Mouse (Mus musculus) liver, embryonic 13.5 days (tissue): Measurements from ENCODE around the gene Zdhhc19. TPM values are rescaled to one million over a fixed set of nuclear protein-coding genes. Genes with fewer than 3 reads are reported as not detected.
"Not testable (repeated sequence)": the region's sequence is repeated elsewhere in the genome, so short reads cannot be mapped to it uniquely, and the experiment has no call there.

Experiments
- ATAC-seq: fragments of 200-750 bp; cut with Nextera tagmentation; 2 replicates; pipeline ENCODE4 v1.8.0; 2017; ENCODE audit warnings: low read depth, mild to moderate bottlenecking, moderate number of reproducible peaks, moderate library complexity
- DNase-seq: peaks from one replicate; pipeline ENCODE4 v3.0.0; 2022
- H3K27ac ChIP-seq: fragments of 300-500 bp; sonication (generic); 2 replicates; pipeline ENCODE4 v1.5.1; 2015; ENCODE audit warnings: moderate library complexity, mild to moderate bottlenecking, inconsistent platforms
- H3K27me3 ChIP-seq: fragments of 300-500 bp; sonication (generic); 2 replicates; pipeline ENCODE4 v1.6.1; 2015; ENCODE audit warnings: mild to moderate bottlenecking, inconsistent platforms
- H3K36me3 ChIP-seq: fragments of 300-500 bp; sonication (generic); 2 replicates; pipeline ENCODE4 v1.6.1; 2015; ENCODE audit warnings: mild to moderate bottlenecking, inconsistent platforms
- H3K4me1 ChIP-seq: fragments of 300-500 bp; sonication (generic); replicated peaks from 2 replicates; pipeline ENCODE4 v1.6.1; 2015; ENCODE audit warnings: inconsistent platforms
- H3K4me2 ChIP-seq: fragments of 300-500 bp; sonication (generic); 2 replicates; pipeline ENCODE4 v1.6.1; 2015; ENCODE audit warnings: inconsistent platforms, mild to moderate bottlenecking, moderate library complexity
- H3K4me3 ChIP-seq: fragments of 300-500 bp; sonication (generic); replicated peaks from 2 replicates; pipeline ENCODE4 v1.5.1; 2015; ENCODE audit warnings: mild to moderate bottlenecking, inconsistent platforms
- H3K9ac ChIP-seq: fragments of 300-500 bp; sonication (generic); 2 replicates; pipeline ENCODE4 v1.6.1; 2015; ENCODE audit warnings: mild to moderate bottlenecking, inconsistent platforms
- H3K9me3 ChIP-seq: fragments of 300-500 bp; sonication (generic); replicated peaks from 2 replicates; pipeline ENCODE4 v1.6.1; 2016; ENCODE audit warnings: inconsistent platforms
- WGBS: fragments of 180-500 bp; shearing (Covaris S2); methylation state at CpG from one replicate; pipeline ENCODE4 v1.1.7; 2015; ENCODE audit not compliant: insufficient replicate concordance; 5-methylcytosine and 5-hydroxymethylcytosine counted together
- polyA plus RNA-seq: library from polyadenylated mRNA; unstranded; fragments of >200 nt; fragmentation: Nextera tagmentation; extraction: Ambion mirVana; gene quantifications from 2 replicates; pipeline ENCODE4 v1.2.1, GENCODE M21; 2015

The Zdhhc19 gene
- polyA plus RNA-seq, 1 experiment from 2014 or later, result not detected

DNA sequence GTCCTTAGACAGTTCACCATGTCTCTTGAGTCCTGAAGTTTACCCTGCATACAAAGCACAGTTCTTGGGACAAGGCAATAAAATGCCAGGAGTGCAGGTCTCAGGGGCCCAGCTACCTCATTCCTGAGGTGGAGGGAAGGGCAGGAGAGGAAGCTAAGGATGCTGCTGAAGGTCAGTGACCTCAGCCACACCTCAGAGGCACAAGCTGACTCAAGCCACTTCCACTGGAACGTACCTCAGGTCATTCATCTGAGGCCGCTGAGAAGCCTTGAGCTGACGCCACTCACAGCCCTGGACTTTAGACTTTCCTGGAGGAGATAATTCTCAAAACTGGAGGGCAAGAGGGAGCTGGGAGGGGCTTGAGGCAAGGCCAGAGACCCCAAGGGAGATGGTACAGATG is 7.1 kb upstream of the Zdhhc19 start:
- Histone ChIP-seq H3K9me3 (no peaks in the 10 kb centered on the region), H3K4me2 (no peak overlapping the region), H3K27me3 (peaks cover 6% of the 10 kb centered on the region), H3K9ac (no peak overlapping the region), H3K36me3 (no peaks in the 10 kb centered on the region), H3K27ac (no peak overlapping the region), H3K4me3 (no peak overlapping the region), H3K4me1 (peaks cover 36% of the 10 kb centered on the region)
- DNase-seq, result no peak
- WGBS, result 78% methylated on average over 3 of the region's 3 CpGs
- no peak for ATAC-seq

DNA sequence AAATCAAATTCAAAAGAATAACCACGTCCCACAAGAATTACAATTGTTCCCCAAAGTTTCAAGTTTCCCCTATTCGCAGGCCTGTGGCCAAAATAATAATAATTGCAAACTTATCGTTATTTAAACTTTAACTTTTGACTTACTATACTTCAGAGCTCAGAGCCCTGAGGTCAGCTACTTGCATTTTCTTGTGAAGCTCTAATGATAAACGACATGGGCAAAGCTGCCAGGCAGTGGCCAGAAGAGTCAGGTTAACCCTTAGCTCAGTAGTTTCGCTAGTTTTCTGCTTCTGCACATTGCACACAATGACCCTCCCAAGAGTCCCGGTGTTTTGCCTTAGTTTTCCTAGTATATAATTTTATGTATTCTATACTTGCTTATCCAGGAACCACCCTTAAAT is 1.7 kb upstream of the Zdhhc19 start:
- ATAC-seq, H3K4me2 ChIP-seq: not testable (repeated sequence)

DNA sequence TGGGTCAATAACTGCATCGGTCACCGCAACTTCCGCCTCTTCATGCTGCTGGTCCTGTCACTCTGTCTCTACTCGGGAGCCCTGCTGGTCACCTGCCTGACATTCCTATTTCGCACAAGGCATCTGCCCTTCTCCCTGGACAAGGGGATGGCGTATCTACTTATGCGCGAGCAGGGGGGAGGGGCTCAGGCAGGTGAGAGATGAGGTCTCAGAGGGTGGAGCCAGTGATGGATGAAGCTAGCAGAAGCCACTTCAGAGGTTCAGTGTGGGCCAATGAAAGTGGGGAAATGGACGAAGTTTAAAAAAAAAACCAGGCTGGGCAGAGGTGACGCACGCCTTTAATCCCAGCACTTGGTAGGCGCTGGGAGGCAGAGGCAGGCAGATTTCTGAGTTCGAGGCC is 2.9 kb downstream of the Zdhhc19 start:
- H3K27me3 ChIP-seq, result peaks cover 22% of the 10 kb centered on the region
- H3K4me2 ChIP-seq, result no peak overlapping the region
- DNase-seq (no peak), ATAC-seq (no peak)
- H3K36me3 ChIP-seq, result no peaks in the 10 kb centered on the region
- 47% methylated on average over 13 of the region's 13 CpGs for WGBS
- H3K4me1 ChIP-seq, result peaks cover 17% of the 10 kb centered on the region
- no peak overlapping the region for H3K9ac ChIP-seq
- H3K27ac ChIP-seq, result no peak overlapping the region
- no peak overlapping the region for H3K4me3 ChIP-seq
- H3K9me3 ChIP-seq, result no peaks in the 10 kb centered on the region

More for the DNA sequence above, 1.7 kb upstream of the Zdhhc19 start:
- H3K36me3 ChIP-seq, H3K27me3 ChIP-seq, DNase-seq, H3K4me1 ChIP-seq, H3K9me3 ChIP-seq, H3K27ac ChIP-seq, H3K4me3 ChIP-seq, H3K9ac ChIP-seq: not testable (repeated sequence)
- 66% methylated on average over 6 of the region's 6 CpGs for WGBS

DNA sequence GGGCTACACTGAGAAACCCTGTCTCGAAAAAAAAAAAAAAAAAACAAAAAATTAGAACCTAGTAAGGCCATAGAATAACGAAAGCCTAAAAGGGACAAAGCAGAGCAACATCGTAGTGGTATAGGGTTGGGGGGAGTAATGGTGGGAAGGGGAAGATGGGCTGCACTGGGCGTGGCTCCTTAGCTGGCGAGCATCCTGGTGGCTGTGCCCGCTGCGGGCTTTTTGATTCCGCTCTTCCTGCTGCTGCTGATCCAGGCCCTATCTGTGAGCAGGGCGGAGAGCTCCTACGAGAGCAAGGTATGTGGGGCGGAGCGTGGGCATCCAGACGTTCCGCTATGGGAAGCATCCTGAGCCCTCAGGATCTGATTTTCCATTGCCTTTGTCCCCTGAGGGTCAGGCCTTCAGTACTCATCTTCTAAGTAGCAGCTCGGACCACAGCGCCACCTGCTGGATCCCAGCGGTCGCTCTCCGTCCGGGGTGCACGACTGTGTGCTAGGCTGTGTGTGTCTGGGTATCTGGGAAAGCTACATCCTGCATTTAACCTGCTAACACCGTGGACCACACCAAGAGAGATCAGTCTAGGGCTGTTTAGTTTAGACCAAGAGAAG is 3.5 kb downstream of the Zdhhc19 start:
- H3K4me1 ChIP-seq, result peaks cover 19% of the 10 kb centered on the region
- H3K9me3 ChIP-seq, result no peaks in the 10 kb centered on the region
- ATAC-seq, result peak; percentile 85
- WGBS, result 9% methylated on average over 22 of the region's 22 CpGs
- H3K36me3 ChIP-seq, result no peaks in the 10 kb centered on the region
- H3K27ac ChIP-seq, result no peak overlapping the region
- H3K27me3 ChIP-seq, result peaks cover 22% of the 10 kb centered on the region
- no peak overlapping the region for H3K9ac ChIP-seq
- peak overlapping the region; percentile 44 for H3K4me2 ChIP-seq
- H3K4me3 ChIP-seq, result peak overlapping the region; percentile 5; the same call in 1 of the 2 replicates
- peak; percentile 71 for DNase-seq

DNA sequence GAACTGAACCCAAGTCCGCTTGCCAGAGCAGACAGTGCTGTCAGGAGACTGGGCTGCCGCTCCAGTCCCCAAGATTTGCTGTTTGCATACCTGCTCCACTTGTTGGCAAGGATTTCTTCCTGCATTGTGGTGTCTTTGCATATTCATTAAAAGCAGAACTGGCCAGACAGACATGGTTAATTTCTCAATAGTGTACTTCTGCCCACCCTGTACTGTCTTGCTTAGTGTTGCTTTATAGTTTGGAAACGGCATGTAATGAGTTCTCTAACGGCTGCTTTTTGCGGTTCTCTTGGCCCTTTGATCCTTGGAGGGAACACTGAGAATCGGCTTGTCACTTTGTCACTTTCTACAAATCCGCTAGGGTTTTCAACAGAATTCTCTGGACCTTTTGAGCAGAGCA is 5.4 kb downstream of the Zdhhc19 start:
- WGBS, result 69% methylated on average over 7 of the region's 7 CpGs
- ATAC-seq (no peak), DNase-seq (no peak)
- H3K9ac ChIP-seq, result no peak overlapping the region
- no peaks in the 10 kb centered on the region for H3K9me3 ChIP-seq
- peaks cover 27% of the 10 kb centered on the region for H3K27me3 ChIP-seq
- H3K36me3 ChIP-seq, result no peaks in the 10 kb centered on the region
- H3K27ac ChIP-seq, result no peak overlapping the region
- H3K4me2 ChIP-seq, result no peak overlapping the region
- no peak overlapping the region for H3K4me3 ChIP-seq
- peaks cover 32% of the 10 kb centered on the region for H3K4me1 ChIP-seq

DNA sequence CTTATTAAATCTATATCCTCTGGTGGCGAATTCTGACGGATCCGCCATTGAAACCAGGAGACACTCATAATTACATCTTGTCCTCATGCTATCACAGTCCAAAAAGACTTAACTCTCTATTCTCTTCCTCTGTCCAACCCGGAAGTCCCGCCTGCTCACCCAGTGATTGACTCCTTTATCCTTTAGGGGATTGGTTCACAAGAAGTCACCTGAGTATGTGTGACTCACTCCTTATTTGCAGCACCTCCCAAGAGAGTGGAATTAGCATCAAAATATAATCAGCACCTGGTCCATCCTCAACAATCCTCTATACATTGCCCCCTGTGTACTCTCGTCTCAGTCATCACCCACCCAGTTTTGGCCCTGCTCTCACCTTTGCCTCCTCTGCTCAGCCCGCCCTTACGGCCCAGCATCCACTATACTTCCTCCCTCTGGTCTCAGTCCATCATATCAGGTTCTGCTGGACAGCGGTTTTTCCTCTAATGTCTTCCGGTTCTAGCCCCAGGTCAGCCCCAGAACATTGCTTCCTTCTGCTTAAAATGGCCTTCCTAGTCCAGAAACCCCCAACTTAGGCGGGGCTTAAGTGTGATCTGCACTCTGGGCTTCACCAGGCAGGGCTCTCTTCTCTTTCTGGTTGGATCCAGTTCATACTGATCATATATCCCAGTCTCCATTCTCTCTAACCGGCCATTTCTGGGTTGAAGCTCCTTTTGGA is 6.7 kb downstream of the Zdhhc19 start:
- DNase-seq (no peak), ATAC-seq (no peak)
- peaks cover 45% of the 10 kb centered on the region for H3K4me1 ChIP-seq
- H3K9me3 ChIP-seq, result no peaks in the 10 kb centered on the region
- no peak overlapping the region for H3K4me3 ChIP-seq
- H3K4me2 ChIP-seq, result no peak overlapping the region
- H3K9ac ChIP-seq, result no peak overlapping the region
- WGBS, result 68% methylated on average over 12 of the region's 12 CpGs
- no peaks in the 10 kb centered on the region for H3K36me3 ChIP-seq
- no peak overlapping the region for H3K27ac ChIP-seq
- H3K27me3 ChIP-seq, result peaks cover 27% of the 10 kb centered on the region

DNA sequence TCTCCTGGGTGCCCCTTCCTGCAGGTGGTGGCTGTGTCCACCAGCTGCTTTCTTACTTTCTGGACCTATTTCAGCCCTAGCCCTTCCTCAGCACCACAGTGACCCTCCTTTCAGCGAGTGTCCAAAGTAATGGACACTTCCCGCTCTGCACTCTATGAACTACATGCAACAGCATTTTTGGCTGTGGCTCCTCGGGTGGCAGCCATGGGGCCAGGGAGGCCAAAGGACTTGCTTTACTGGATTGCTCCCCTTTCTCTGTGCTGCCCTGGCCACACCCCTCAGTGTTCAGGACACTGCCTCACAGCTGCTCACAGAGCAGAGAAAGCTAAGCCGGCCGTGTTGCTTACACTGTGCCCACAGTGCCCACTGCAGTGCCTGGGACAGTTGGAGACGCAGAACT is 7.6 kb downstream of the Zdhhc19 start:
- Histone ChIP-seq H3K36me3 (no peaks in the 10 kb centered on the region), H3K9ac (no peak overlapping the region), H3K4me2 (no peak overlapping the region), H3K4me3 (no peak overlapping the region), H3K9me3 (no peaks in the 10 kb centered on the region), H3K27ac (peak overlapping the region; percentile 18; the same call in 1 of the 2 replicates), H3K4me1 (peaks cover 52% of the 10 kb centered on the region), H3K27me3 (peaks cover 27% of the 10 kb centered on the region)
- DNase-seq, result no peak
- no peak for ATAC-seq
- WGBS, result 67% methylated on average over 6 of the region's 6 CpGs

DNA sequence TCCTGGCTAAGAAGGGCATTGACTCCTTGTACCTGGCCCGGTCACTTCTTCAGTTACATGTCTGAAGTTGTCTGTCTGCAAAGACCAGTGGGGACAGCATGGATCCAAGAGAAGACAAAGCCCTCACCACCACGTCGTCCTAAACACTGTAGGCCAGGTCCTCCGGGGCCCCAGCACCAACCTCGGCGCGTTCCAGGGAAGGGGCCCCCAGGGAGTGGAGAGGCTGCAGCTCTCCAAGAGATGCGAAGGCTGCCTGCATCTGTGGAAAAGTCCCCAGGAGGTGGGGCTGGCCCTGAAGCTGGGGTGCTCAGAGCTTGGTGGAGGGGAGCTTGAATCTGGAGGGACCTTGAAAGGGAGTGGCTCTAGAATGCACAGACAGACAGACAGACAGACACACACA is 10.2 kb downstream of the Zdhhc19 start:
- Histone ChIP-seq H3K4me1 (peaks cover 68% of the 10 kb centered on the region), H3K9ac (peak overlapping the region; percentile 56), H3K9me3 (no peaks in the 10 kb centered on the region), H3K4me2 (no peak overlapping the region), H3K36me3 (no peaks in the 10 kb centered on the region), H3K4me3 (no peak overlapping the region), H3K27me3 (peaks cover 17% of the 10 kb centered on the region), H3K27ac (peak overlapping the region; percentile 99)
- ATAC-seq (no peak), DNase-seq (no peak)
- WGBS, result 77% methylated on average over 8 of the region's 8 CpGs

DNA sequence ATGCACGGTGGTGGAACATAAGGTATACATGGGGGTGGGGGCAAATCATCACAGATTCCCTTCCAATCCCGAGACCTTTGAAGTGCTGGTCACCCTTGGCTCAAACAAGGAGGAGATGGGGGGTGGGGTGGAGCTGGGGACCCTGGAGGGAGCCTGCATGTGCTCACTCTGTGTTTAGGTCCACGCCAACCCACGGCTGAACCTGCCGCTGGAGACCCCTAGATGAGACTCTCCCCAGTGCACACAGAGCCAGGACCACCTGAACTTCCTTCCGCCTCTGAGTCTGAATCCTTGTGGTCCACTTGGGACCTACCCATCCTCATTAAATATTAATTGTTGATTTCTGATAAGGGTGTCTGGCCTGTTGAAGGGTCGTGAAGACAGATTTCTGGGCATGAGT is 10.8 kb downstream of the Zdhhc19 start:
- Histone ChIP-seq H3K27me3 (peaks cover 12% of the 10 kb centered on the region), H3K9me3 (no peaks in the 10 kb centered on the region), H3K36me3 (no peaks in the 10 kb centered on the region), H3K4me2 (peak overlapping the region; percentile 88), H3K27ac (peak overlapping the region; percentile 99), H3K4me3 (no peak overlapping the region), H3K4me1 (peaks cover 74% of the 10 kb centered on the region), H3K9ac (peak overlapping the region; percentile 56)
- ATAC-seq, result no peak
- WGBS, result 71% methylated on average over 7 of the region's 7 CpGs
- DNase-seq, result no peak

DNA sequence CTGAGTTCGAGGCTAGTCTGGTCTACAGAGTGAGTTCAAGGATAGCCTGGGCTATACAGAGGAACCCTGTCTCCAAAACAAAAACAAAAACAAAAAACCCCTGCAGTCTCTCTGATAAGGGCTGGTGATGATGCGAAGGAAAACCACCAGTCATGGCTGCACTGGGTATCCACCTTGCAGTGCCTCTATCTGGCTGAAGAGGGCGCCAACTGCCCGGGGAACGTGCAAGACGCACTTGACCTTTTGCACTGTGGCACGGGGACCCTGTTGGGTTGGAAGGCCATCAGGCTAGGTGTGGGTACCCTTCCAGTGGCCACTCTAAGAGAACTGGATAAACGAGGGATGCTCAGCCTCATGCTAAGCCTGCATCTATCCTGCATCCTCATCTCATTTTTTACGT is 11.3 kb downstream of the Zdhhc19 start:
- peak overlapping the region; percentile 88 for H3K4me2 ChIP-seq

DNA sequence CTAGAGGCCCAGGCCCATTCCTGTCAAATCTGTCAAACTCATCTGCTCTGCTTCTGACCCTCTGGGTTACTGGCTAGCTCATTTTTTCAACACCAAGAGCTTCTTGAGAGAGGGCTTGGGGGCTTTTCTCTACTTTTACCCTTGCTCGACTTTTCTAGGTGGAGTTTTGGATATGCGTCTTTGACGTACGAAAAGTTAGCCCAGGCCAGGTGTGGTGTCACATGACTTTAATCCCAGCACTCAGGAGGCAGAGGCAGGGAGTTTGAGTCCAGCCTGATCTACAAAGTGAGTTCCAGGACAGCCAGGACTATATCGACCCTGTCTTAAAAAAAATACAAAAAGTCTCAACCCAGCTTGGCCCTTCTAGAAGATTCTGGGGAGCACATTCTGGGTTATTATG is 12.0 kb downstream of the Zdhhc19 start:
- H3K4me1 ChIP-seq, result peaks cover 85% of the 10 kb centered on the region

More for the DNA sequence above, 11.3 kb downstream of the Zdhhc19 start:
- DNase-seq (peak; percentile 91), ATAC-seq (peak; percentile 8)
- Histone ChIP-seq H3K27ac (peak overlapping the region; percentile 99), H3K27me3 (peaks cover 8% of the 10 kb centered on the region), H3K9ac (peak overlapping the region; percentile 91), H3K36me3 (no peaks in the 10 kb centered on the region), H3K4me3 (peak overlapping the region; percentile 60), H3K9me3 (no peaks in the 10 kb centered on the region), H3K4me1 (peaks cover 79% of the 10 kb centered on the region)
- WGBS, result 10% methylated on average over 9 of the region's 9 CpGs

More for the DNA sequence above, 12.0 kb downstream of the Zdhhc19 start:
- Histone ChIP-seq H3K9ac (peak overlapping the region; percentile 91), H3K27ac (peak overlapping the region; percentile 99), H3K4me3 (peak overlapping the region; percentile 60), H3K27me3 (peaks cover 5% of the 10 kb centered on the region), H3K36me3 (no peaks in the 10 kb centered on the region), H3K4me2 (peak overlapping the region; percentile 88), H3K9me3 (no peaks in the 10 kb centered on the region)
- WGBS, result 45% methylated on average over 5 of the region's 5 CpGs
- ATAC-seq, result no peak
- no peak for DNase-seq
